Mouse (Mus musculus) large intestine, adult 2 months (tissue): Measurements from ENCODE around the gene Cdc42ep4. TPM values are rescaled to one million over a fixed set of nuclear protein-coding genes. Genes with fewer than 3 reads are reported as not detected.

Experiments
- DNase-seq: peaks from one replicate; pipeline ENCODE4 v3.0.0-alpha.2; 2012; ENCODE audit warnings: low read depth, low spot score
- WGBS: fragments of 180-500 bp; shearing (Covaris S2); methylation state at CpG from one replicate; pipeline ENCODE4 v1.1.7; 2018; 5-methylcytosine and 5-hydroxymethylcytosine counted together
- polyA plus RNA-seq: library from polyadenylated mRNA; depleted of rRNA; stranded (reverse); fragments of >200 nt; gene quantifications from 2 replicates; pipeline ENCODE4 v1.2.3, GENCODE M21; 2012

Gene Cdc42ep4
- polyA plus RNA-seq, 1 experiment: 27.6 TPM

DNA sequence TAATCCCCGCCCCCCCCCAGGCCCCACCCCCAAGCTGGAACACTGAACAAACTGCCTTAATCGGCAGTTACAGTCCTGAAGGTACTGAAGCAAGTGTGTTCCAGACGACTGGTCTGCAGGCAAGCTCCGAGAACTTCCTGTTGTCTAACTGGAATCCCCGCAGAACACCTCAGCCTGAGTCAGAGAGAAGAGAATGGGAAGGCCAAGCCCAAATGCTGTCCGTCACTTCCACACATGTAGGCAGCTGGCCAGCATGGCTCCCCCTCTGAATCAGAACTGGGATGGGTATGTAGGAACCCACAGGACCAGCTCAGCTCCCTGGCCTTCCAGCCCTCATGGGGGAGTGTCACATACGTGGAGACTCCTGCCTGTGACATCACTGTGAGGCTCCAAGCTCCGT, 21.8 kb downstream of the Cdc42ep4 start:
- DNase-seq: no peak
- 43% methylated on average over 8 of the region's 8 CpGs for WGBS

DNA sequence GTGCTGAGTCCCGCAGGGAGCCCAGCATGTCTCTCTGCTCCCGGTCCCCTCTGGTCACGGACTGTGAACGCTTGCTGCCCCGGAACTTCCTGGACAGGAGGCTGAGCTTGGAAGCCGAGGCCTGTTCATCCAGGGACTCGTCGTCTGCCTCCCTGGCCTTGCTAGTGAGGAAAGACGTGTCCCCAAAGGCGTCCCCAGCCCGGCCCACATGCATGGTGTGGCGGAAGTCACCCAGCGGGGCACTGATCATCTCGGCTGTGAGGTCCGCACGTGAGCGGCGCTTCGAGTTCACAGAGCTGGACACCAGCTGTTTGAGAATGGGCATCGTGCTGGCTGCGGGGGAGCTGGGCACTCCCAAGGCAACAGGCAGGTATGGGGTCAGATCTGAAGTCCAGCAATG, 22.4 kb downstream of the Cdc42ep4 start:
- WGBS: 88% methylated on average over 21 of the region's 21 CpGs
- DNase-seq: no peak

DNA sequence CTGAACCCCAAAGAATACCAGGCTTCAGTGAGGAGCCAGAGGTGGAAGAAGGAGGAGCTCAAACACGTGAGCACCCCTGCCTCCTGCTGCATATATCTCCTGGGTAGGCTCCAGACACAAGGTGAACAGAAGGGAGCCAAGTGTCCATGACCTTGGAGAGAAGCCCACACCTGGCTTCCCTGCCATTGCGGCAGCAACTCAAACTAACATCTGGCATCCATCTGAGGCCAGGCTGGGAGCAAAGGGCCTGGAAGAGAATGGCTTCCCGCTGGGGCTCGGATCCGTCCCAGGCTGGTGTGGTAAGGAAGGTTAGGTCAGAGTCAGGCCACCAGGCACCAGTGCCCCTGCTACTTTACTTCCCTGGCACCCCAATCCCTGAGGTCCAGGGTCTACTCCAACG, 23.7 kb downstream of the Cdc42ep4 start:
- DNase-seq: no peak
- 60% methylated on average over 6 of the region's 6 CpGs for WGBS

DNA sequence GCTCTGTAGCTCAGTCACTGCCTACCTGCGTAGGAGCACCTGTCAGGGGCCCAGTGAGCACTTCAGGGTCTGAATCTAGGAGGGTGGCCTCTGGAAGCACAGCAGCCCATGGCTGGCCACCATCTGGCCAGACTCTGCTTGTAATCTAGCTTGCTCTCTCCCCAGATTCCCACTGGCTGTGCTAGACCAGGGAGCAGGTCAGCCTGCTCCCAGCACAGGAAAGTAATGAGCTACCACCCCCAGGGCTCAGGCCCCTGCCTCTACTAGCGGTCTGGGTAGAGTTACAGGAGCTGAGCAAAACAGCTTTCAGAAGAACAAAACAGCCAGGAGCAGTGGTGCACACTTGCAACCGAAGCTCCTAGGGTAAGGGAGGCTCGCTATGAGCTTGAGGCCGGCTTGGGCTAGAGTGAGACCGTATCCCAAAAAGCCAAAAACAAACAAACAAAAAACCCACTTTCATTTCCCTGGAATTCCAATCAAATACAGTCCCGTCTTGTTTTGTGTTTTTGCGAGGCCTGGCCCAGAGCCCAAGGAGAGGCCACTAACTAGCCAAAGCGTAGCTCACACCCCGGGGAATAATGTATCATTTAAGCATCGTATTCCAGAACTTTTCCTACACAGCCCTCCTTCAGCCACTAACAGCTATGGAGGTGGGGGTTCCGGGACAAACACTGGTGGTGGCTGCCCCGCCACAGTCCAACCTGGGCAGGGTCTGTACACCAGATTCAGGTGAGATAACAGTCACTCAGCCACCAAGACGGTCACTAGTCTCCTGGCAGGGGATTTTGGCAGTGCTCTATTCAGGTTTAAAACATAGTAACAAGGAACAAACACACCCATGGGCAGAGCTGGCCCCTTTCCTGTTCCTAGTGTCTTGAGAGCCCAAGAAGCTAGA, 24.4 kb downstream of the Cdc42ep4 start:
- 68% methylated on average over 14 of the region's 14 CpGs for WGBS
- no peak for DNase-seq

DNA sequence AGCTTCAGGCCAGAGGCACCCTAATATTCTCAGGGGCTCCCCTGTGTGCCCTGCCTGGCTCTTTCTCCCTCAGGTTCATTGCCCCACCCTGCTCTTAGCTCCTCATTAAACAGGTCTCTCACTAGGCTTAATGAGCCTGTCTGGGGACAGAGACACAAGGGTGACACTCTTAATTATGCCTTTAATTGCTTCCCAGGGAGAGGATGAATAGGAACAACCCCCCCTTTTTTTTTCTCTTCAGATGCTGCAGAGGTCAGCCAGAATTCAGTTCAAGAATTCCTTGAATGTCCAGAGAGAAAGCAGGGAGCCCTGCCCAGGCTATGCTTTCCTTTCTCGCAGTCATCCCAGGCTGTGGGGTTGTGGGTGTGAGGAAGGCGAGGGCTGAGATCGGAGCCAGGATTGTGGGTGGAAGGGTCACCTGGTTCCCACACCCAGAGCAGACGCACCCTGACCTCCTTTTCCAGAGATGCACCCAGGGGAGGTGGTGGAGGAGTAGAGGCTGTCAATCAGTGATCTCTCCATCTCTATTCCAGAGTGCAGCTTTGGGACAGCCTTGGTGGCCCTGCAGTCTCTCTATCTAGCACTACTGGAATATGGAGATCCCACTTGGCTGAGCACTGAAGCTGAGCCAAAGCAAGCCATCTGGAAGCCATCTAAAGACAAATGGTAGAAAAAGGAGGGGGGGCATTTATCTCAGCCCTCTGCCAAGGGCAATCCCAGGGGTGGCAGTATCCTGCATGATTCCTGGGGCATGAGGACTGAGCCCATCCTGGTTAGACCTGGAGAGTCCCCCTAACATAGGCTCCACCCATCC, 26.2 kb downstream of the Cdc42ep4 start:
- no peak for DNase-seq
- 51% methylated on average over 4 of the region's 4 CpGs for WGBS

DNA sequence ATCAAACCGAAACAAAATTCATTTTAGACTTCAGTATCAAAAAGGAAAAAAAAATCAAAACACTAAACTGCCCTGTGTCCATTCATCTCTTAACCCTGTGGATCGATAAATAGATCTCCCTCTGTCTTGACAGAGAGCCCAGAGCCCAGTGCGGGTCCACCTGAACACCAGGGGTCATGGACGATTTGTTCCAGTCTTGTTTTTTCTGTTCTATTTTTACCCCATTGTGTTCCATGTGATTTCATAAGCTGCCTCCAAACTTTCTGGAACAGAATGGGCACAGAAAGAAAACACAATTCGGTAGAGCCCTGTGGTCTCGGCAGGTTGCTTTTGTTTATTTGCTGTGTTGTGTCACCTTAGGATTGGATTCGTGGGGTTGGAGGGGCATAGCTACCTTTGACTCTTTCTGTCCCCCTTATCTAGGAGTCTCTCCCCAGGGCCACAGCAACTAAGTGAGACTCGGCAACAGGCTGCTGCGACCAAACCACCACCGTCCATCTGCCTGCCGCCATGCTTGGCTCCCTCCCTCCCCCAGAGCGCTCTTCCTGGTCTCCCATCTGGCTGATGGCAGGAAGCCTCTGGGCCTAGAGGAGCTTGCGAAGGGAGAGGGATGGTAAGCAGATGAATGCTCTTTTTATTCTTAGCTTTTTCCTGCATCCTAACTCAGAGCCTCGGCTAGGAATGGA, 29.1 kb downstream of the Cdc42ep4 start:
- DNase-seq: no peak
- 70% methylated on average over 14 of the region's 14 CpGs for WGBS

DNA sequence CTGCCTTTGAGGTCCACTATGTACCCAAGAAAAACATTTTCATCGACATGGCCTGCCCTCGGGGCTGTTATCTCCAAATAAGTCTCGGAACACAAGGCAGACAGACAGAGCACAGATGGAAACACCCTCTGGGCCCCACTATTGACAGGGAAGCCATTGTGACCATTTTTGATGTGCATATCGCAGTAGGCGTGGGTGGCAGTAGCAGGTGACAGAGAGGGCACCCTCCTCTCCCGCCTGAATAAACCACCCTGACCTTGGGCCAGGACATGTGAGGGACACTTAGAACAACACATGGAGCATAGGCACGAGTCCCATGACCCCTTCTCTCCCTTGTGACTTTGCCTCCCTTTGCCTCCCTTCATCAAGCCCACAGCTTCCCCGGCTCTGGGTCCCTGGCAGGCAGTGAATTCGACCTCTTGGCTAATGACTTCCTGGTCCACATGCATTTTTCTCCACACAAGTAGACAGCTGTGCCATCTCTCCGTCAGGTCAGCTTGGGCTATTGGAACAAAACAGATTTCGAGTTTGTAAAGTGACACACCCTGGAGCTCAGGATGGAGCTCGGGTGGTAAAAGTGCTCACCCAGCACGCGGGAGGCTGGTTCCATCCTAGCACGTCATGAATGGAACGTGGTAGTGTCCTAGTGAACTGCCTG, 33.8 kb downstream of the Cdc42ep4 start:
- 45% methylated on average over 16 of the region's 16 CpGs for WGBS
- DNase-seq: no peak

DNA sequence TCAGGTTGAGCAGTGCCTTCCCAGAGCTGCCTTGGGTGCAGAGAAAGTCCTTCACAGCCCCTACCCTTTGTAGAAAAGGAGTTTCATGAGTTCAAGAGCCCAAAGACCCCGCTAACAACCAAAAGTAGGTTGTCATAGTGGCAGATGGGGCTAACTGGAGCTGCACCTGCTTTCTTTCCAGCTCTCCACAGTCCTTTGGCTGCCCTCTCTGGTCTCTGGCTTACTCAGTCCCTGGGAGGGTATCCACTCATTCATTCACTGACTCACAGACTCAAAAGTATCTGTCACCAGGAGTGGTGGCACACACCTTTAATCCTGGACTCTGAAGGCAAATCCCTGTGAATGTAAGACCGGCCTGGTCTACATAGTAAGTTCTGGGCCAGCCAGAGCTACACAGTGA, 35.5 kb downstream of the Cdc42ep4 start:
- WGBS: 99% methylated on average over 2 of the region's 2 CpGs

DNA sequence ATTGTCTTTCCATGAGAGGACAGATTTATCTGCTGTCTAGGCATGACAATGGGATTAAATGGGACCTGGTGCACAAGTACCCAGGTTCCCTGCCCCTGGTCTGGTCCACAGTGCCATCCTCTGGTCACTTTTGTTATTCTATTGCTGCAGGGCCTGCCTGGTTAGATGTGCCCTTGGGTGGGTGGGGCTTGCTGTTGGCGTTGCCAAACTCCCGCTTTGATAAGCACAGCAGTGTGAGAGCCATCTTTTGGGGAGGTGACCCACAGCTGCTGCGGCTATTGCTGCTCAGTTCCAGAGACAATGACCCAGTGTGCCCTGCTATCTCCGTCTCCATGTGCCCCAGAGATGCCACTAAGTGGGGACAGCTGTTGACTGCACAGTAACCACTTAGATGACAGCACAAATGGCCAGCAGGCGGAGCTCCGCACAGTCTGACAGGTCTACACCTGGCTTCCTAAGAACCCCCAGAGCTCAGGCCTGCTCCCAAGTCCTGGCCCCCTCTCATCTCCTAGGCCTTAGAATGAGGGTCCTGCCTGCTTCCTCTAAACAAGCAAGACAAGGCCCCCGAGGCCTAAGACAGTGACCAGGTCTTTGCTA, 36.5 kb downstream of the Cdc42ep4 start:
- no peak for DNase-seq
- 67% methylated on average over 7 of the region's 7 CpGs for WGBS

More for the DNA sequence above, 35.5 kb downstream of the Cdc42ep4 start:
- no peak for DNase-seq

DNA sequence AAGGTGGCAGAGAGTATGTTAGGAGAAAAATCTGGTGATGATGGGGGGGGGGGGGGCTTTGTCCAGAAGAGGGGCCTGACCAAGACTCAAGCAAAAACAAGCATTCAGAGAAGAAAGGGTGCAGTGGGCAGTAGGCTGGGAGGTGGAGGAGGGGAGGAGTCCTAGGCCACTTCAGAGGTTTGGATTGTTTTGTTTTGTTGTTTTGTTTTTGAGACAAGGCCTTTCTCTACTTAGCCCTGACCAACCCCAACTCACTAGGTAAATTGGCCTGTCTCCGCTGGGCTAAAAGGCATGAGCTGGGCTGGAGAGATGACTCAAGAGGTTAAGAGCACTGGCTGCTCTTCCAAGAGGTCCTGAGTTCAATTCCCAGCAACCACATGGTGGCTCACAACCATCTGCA, 40.6 kb downstream of the Cdc42ep4 start:
- WGBS: 94% methylated on average over 1 of the region's 1 CpGs
- DNase-seq: no peak

DNA sequence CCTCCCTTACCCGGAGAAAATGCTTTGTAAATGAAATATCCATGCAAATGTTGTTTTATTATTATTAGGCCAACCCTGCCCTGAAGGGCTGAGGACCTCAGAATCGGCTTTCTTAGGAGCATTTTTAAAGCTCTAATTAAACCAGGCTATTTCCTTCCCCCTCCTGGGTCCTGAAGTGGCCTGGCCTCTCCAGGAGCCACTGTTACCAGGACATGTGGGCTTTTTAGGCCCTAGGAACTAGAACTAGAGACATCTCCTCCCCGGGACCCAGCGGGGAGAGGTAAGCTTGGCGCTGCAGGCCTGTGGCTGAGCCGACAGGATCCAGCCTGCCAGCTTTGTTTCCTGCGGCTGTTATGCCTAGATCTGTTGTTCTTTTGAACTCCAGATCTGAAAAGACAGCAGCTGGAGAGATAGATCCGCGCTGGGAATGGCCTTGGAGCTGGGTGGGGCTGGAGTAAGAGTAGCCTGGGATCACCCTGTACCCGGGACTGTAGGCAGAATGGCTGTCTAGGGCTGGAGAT, 41.4 kb downstream of the Cdc42ep4 start:
- DNase-seq: no peak
- 22% methylated on average over 10 of the region's 10 CpGs for WGBS

DNA sequence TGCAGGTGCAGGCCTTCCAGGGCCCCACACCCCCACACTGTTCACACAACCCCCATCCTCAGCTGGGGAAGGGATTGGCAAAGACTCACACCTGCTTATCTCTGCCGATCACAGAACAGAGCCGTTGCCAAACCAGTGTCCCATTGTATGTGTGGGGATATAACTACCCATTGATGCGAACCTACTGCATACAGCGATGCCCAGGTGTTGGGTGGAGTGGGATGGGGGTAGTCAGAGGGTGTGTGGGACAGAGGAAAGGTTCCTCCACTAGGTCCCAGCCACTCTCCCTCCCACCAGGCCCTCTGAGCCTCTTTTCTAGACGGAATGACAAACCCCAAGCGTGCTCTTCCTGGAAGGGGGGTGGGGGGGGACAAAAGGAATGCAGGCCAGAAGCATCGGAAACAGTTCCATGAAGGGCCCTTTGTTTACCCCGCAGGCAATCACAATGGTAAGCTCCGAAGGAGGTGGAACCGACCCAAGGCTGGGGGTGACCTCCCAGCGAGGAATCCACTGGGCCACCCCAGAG, 41.9 kb downstream of the Cdc42ep4 start, which contains the start of gene Cpsf4l:
Gene Cpsf4l, minus strand, starts transcription at position 287 of the 526 bp plus-strand sequence.
- WGBS: 36% methylated on average over 11 of the region's 11 CpGs

DNA sequence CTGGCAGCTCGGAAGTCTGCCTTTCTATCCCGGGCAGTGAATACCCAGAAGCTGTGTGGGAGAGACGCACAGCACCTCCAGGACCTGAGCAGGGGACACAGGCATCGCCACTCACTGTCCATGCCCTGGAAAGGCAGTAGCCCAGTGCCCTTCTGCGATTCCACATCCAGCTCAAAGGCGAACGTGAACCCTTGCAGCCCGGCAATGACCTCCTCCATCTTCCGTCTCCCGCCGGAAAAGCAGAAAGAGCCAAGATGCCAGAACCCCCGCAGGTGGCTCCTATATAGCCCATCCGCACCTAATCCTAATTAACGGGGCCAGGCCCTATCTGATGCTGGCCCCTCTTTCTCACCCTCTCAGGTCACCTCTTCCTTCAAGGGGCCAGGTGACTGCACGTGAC, 42.4 kb downstream of the Cdc42ep4 start:
- DNase-seq: no peak
- WGBS: 86% methylated on average over 15 of the region's 15 CpGs

More for the DNA sequence above, 41.9 kb downstream of the Cdc42ep4 start, which contains the start of gene Cpsf4l:
- DNase-seq: no peak

DNA sequence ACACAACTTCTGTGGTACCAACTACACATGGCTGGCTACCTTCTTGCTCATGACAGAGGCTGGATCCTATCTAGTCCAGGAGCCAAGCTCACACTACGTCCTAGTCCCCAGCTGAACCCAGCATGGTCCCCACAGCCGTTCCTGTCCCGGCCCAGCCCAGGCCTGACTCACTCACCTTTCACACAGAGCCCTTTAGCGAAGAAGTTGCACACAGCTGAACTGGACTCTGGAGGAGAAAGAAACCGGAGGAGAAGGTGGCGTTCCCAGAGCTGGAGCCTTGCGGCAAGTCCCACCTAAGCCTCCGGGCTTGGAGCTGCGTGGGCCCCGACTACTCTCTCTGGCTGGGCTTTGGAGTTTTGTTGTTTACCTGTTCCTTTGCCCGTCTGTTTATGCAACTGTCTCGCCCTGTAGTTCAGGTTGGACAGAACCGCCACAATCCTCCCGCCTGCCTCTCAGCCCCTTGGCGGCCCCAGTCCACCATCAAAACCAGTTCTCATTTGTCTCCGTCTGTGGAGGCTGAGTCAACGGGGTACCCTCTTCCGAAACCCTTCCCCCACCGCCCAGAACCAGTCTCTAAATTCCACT, 43.0 kb downstream of the Cdc42ep4 start:
- 70% methylated on average over 19 of the region's 19 CpGs for WGBS
- DNase-seq: no peak

DNA sequence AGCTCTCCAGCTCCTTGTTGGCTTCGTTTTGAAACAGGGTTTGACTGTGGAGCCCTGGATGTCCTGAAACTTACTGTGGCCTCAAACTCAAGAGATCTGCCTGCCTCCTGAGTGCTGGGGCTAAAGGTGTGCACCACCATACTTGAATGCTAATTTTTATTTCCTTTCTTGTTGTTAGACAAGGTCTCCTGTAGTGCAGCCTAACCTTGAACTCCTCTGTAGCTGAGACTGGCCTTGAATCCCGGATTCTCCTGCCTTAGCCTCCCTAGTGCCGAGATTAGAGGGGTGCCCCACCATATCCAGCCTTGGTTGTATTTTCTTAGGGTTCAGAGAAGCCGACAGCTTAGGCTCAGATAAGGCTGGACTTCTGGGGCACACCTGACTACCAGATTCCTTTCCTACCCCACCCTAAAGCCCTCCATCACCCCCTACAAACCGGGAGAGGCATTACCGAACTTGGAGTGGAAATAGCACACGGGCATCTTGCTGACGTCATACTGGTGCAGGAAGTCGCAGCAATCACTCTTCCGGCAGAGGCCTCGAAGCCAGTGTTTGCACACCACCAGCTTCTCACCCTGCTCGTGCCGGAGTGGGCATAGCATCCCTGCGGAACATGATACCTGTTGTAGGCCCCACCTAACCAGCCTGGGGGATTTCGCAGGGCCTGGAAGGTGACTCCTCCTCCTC, 45.6 kb downstream of the Cdc42ep4 start:
- 80% methylated on average over 15 of the region's 15 CpGs for WGBS

DNA sequence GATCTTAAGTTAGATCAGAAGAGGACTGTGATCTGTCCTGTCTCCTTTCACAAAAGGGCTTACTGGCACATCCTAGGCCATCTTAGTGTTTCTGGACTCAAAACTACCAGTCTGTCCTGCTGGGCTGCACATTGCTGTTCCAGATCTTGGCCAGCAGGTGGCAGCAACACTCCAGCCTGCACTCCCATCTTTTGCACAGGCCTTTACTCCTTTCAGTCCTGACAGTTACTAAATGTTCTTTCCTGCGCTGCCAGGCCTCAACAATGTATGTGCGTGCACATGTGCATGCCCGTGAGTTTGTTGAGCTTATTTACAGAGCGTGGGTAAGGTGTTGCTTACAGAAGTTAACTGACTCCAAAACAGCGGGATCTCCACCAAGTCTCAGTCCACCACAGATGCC, 47.9 kb downstream of the Cdc42ep4 start:
- DNase-seq: no peak
- WGBS: 25% methylated on average over 5 of the region's 5 CpGs

More for the DNA sequence above, 45.6 kb downstream of the Cdc42ep4 start:
- no peak for DNase-seq

DNA sequence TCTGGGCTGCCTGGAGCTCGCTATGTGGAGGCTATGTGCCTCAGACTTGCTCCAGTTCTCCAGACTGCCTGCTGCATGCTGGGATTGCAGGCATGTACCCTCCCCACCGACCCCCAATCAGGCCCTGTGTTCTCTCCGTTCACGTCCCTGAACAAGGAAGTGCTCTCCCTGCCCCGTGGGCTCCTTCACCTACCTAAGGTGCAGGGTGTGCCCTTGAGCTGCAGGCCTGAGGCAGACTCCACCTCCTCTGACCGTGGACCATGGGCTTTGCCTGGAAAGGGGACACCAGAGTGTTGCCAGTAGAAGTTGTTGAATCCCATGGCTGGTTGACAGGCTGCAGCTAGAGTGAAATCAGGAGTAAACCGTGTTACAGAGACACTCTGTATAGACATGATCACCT, 52.0 kb downstream of the Cdc42ep4 start:
- WGBS: 61% methylated on average over 7 of the region's 7 CpGs

More for the DNA sequence above, 52.0 kb downstream of the Cdc42ep4 start:
- no peak for DNase-seq
